Mouse (Mus musculus) common myeloid progenitor, adult 5-6 weeks (primary cell): ENCODE results near the gene Zfp618. TPM values are rescaled to one million over a fixed set of nuclear protein-coding genes. Genes with fewer than 3 reads are reported as not detected.

ENCODE experiments used
- total RNA-seq: library from RNA; stranded (forward); fragments of 200-1000, 187-1606 nt; gene quantifications from 2 replicates; pipeline ENCODE4 v1.2.3, GENCODE M21; 2017

Gene Zfp618
- total RNA-seq, 1 experiment from 2014 or later: 0.32 TPM

Other genes with a start within 250 kb of the Zfp618 start
- gene Ambp, start 189.2 kb downstream of the Zfp618 start, total RNA-seq: not detected in 2 replicates
- gene Kif12, start 206.6 kb downstream of the Zfp618 start, total RNA-seq: not detected in 2 replicates
- gene Col27a1, start 248.4 kb downstream of the Zfp618 start, total RNA-seq: 0.23 TPM in 1 of 2 replicates, not detected in the other